Mouse (Mus musculus): ENCODE results near the gene Gm10912. TPM values are rescaled to one million over a fixed set of nuclear protein-coding genes. Genes with fewer than 3 reads are reported as not detected.
"Not testable (repeated sequence)": the region's sequence is repeated elsewhere in the genome, so short reads cannot be mapped to it uniquely, and the experiment has no call there.

The Gm10912 gene
- polyA plus RNA-seq, 1 experiment from 2014 or later: not detected

- WGBS: no CpG with 5 or more reads among the region's 1 CpGs
- not testable (repeated sequence) for ATAC-seq (ENCODE audit: insufficient number of reproducible peaks, low FRiP score, low TSS enrichment, low read depth)
These were observed 45.7 kb downstream of the Gm10912 start for GRCm38 (mm10) chr2:104111170-104111797.

GRCm38 (mm10) chr2:104113563-104113962 lies 47.9 kb downstream of the Gm10912 start:
- not testable (repeated sequence) for H3K4me2 ChIP-seq (ENCODE audit: low read depth, severe bottlenecking); H3K9ac ChIP-seq (ENCODE audit: low read length); DNase-seq (ENCODE audit: low spot score); H3K27me3 ChIP-seq (ENCODE audit: control insufficient read depth, insufficient read depth, low read length); H3K4me1 ChIP-seq (ENCODE audit: control insufficient read depth, insufficient read depth, low read length); H3K27ac ChIP-seq (replicated peaks; ENCODE audit: low read depth, low read length); ATAC-seq (ENCODE audit: insufficient number of reproducible peaks, low FRiP score, low TSS enrichment, low read depth); H3K36me3 ChIP-seq (ENCODE audit: control insufficient read depth, insufficient read depth, low read length); H3K4me3 ChIP-seq (ENCODE audit: low read depth, low read length); H3K9me3 ChIP-seq (ENCODE audit: control insufficient read depth, low read length)

More at GRCm38 (mm10) chr2:104111170-104111797, 45.7 kb downstream of the Gm10912 start:
- H3K27ac ChIP-seq (replicated peaks; ENCODE audit: low read depth, low read length); H3K4me3 ChIP-seq (ENCODE audit: low read depth, low read length); H3K36me3 ChIP-seq (ENCODE audit: control insufficient read depth, insufficient read depth, low read length); H3K4me2 ChIP-seq (ENCODE audit: low read depth, severe bottlenecking); DNase-seq (ENCODE audit: low spot score); H3K9me3 ChIP-seq (ENCODE audit: control insufficient read depth, low read length); H3K9ac ChIP-seq (ENCODE audit: low read length); H3K4me1 ChIP-seq (ENCODE audit: control insufficient read depth, insufficient read depth, low read length); H3K27me3 ChIP-seq (ENCODE audit: control insufficient read depth, insufficient read depth, low read length): not testable (repeated sequence)

GRCm38 (mm10) chr2:104114898-104115297 lies 49.3 kb downstream of the Gm10912 start:
- Histone ChIP-seq H3K4me3 (ENCODE audit: low read depth, low read length) (no peak overlapping the region), H3K9me3 (ENCODE audit: control insufficient read depth, low read length) (no peaks in the 10 kb centered on the region), H3K27me3 (ENCODE audit: control insufficient read depth, insufficient read depth, low read length) (no peaks in the 10 kb centered on the region), H3K4me1 (ENCODE audit: control insufficient read depth, insufficient read depth, low read length) (no peaks in the 10 kb centered on the region), H3K36me3 (ENCODE audit: control insufficient read depth, insufficient read depth, low read length) (no peaks in the 10 kb centered on the region), H3K4me2 (ENCODE audit: low read depth, severe bottlenecking) (no peak overlapping the region), H3K9ac (ENCODE audit: low read length) (no peak overlapping the region), H3K27ac (replicated peaks; ENCODE audit: low read depth, low read length) (no peak overlapping the region)
- ATAC-seq (ENCODE audit: insufficient number of reproducible peaks, low FRiP score, low TSS enrichment, low read depth) (no peak), DNase-seq (ENCODE audit: low spot score) (no peak)
- WGBS: 88% methylated on average over 3 of the region's 3 CpGs

Other genes starting within 250 kb of the Gm10912 start
- 35.6 and 42.3 TPM in 2 replicates for gene Lmo2, start 107.8 kb upstream of the Gm10912 start, polyA plus RNA-seq (2014; fragmentation: Nextera tagmentation; extraction: Ambion mirVana)
- gene Fbxo3, start 38.1 kb upstream of the Gm10912 start, polyA plus RNA-seq (2014; fragmentation: Nextera tagmentation; extraction: Ambion mirVana): 53.0 and 54.6 TPM in 2 replicates
- gene 4931422A03Rik, start 37.5 kb upstream of the Gm10912 start, polyA plus RNA-seq (2014; fragmentation: Nextera tagmentation; extraction: Ambion mirVana): 1.5 and 1.8 TPM in 2 replicates
- not detected in 2 replicates for gene Gm10799, start 2.7 kb downstream of the Gm10912 start, polyA plus RNA-seq (2014; fragmentation: Nextera tagmentation; extraction: Ambion mirVana)
- 4.9 and 5.7 TPM in 2 replicates for gene Cd59b, start 4.0 kb downstream of the Gm10912 start, polyA plus RNA-seq (2014; fragmentation: Nextera tagmentation; extraction: Ambion mirVana)
- 18.2 and 19.2 TPM in 2 replicates for gene Cd59a, start 30.0 kb downstream of the Gm10912 start, polyA plus RNA-seq (2014; fragmentation: Nextera tagmentation; extraction: Ambion mirVana)
- gene A930018P22Rik, start 56.9 kb downstream of the Gm10912 start, polyA plus RNA-seq (2014; fragmentation: Nextera tagmentation; extraction: Ambion mirVana): not detected in 2 replicates

Data from limb, embryonic 11.5 days (tissue).